Mouse (Mus musculus) G1E-ER4 (cell line): ENCODE measurements around the gene Lrrc28. TPM values are rescaled to one million over a fixed set of nuclear protein-coding genes. Genes with fewer than 3 reads are reported as not detected.

Experiments
- GATA1 ChIP-seq: IDR thresholded peaks from one replicate; pipeline ENCODE4 v1.8.0; 2012; ENCODE audit warnings: low read length, inconsistent platforms
- polyA plus RNA-seq: library from polyadenylated mRNA; stranded (reverse); fragments of >175 nt; gene quantifications from 2 replicates; pipeline ENCODE4 v1.2.3, GENCODE M21; 2012

Lrrc28 gene
- polyA plus RNA-seq, 1 experiment = 20.0 TPM

DNA sequence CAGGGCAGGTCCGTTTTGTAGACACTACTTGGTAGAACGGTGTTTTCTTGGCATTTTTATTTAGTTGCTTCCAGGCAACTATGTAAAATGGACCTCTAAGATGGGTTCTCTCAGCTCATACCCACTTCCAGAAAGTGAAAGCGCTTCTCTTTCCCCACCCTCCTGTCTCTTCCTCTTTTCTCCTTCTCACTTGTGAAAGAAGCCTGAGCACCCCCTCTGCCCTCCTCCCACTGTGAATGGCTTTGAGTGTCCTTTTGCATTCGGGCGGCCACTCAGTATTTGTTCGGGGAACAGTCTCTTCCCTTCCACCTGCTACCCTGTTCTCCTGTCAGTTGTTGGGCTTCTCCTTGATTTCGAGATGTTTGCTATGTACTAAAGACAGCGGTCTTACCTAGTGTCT is 180.4 kb downstream of the Lrrc28 start:
- no peak for TF ChIP-seq GATA1

- TF ChIP-seq GATA1 = no peak
Observed at GRCm38 (mm10) chr7:67463565-67463964, 181.5 kb downstream of the Lrrc28 start.

Other genes with a start within 250 kb of the Lrrc28 start
- 0.10 and 0.32 TPM in 2 replicates for gene Ttc23, start 2.1 kb upstream of the Lrrc28 start, polyA plus RNA-seq
- not detected in 2 replicates for gene Synm, start 114.5 kb upstream of the Lrrc28 start, polyA plus RNA-seq